Mouse (Mus musculus) gastrocnemius, adult 2 months (tissue): Measurements from ENCODE around the gene Rasgef1b. TPM values are rescaled to one million over a fixed set of nuclear protein-coding genes. Genes with fewer than 3 reads are reported as not detected.

Source experiments
- DNase-seq: peaks from one replicate; pipeline ENCODE4 v3.0.0; 2022
- H3K27ac ChIP-seq: fragments of 200-600 bp; 2 replicates; pipeline ENCODE4 v1.8.1; 2022; ENCODE audit warnings: mild to moderate bottlenecking
- H3K4me3 ChIP-seq: fragments of 200-600 bp; 2 replicates; pipeline ENCODE4 v1.8.1; 2022; ENCODE audit warnings: mild to moderate bottlenecking, moderate library complexity
- CTCF ChIP-seq: fragments of 200-600 bp; IDR thresholded peaks from 2 replicates; pipeline ENCODE4 v1.8.1; 2022; ENCODE audit warnings: antibody characterized with exemption, mild to moderate bottlenecking, moderate library complexity
- intact Hi-C: fragments of 180-260 bp; cut with DNase I; formaldehyde crosslinking; loops from one replicate; pipeline ENCODE4 v1.15.1; 2025
- total RNA-seq, 2 experiments: library from RNA; stranded (reverse); gene quantifications; 2 replicates each; pipeline ENCODE4 v1.2.3; 2021

Gene Rasgef1b
- total RNA-seq, 2 experiments from 2014 or later = 0.26 to 0.47 TPM

DNA sequence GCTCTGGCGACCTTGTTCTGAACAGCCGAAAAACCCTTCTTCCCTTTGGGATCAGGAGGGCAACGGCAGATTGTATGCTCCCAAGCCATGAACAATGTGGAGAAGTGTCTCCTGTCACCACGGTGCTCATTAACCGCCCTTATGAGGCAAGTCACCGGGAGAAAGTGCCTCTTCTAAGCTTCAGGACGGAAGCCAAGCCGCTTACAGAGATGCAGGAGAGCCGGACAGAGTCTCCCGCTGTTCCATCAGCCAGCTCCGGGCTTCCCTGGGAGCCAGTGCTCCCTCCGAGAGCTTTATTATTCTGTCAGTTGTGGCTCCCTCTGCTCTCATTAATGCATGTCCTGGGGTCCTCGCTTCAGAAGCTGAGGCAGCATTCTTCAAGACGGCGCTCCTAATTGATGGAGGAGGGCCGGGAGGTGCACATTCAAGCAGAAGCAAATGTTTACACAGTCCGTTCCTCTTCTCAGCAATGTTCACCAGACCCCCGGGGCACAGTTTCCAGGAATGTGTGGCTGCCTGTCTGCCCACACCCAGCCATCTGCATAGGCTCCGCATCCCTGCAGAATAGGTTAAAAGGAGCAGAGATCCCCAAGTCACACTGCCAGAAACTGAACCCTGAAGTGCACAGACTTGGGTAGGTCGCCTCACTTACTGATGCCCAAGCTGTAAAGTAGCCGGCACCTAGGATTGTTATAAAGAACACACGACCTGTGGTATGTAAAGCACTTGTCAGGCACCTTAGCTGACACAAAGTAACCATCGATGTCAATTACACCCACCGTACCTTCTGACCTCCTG, 115.3 kb downstream of the Rasgef1b start:
- TF ChIP-seq CTCF = no peak
- DNase-seq = no peak
- intact Hi-C loops = no loop called here
- Histone ChIP-seq H3K27ac (no peak overlapping the region), H3K4me3 (no peak overlapping the region)

DNA sequence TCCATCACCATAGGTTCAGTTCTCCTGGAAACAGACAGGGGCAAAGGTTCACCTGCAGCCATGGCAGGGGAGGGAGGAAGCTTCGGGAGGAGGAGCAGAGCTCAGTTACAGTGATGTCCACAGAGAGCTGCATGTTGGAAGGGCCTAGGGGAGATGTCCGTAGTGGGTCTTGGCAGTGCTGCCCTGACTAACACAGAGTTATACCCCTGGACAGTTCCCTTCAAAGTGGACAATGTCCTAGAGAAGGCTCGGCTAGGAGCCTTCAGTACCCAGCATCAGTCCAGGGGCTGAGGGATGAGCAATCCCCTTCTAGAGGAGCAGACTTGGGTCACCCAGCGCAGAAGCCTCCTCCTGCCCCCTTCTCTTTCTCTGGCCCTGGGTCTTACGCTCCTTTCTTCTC, 121.3 kb downstream of the Rasgef1b start:
- DNase-seq = no peak
- Histone ChIP-seq H3K27ac (no peak overlapping the region), H3K4me3 (no peak overlapping the region)
- no peak for TF ChIP-seq CTCF
- intact Hi-C loops = no loop called here

- no peak overlapping the region for H3K4me3 ChIP-seq
- intact Hi-C loops = no loop called here
- no peak for TF ChIP-seq CTCF
Measured at GRCm38 (mm10) chr5:99606164-99606858, 122.6 kb downstream of the Rasgef1b start.

GRCm38 (mm10) chr5:99602244-99603023, 126.4 kb downstream of the Rasgef1b start:
- TF ChIP-seq CTCF = no peak
- no peak overlapping the region for H3K27ac ChIP-seq

More at GRCm38 (mm10) chr5:99606164-99606858, 122.6 kb downstream of the Rasgef1b start:
- no peak for DNase-seq
- H3K27ac ChIP-seq = no peak overlapping the region

GRCm38 (mm10) chr5:99599376-99599775, 129.5 kb downstream of the Rasgef1b start:
- H3K4me3 ChIP-seq = no peak overlapping the region
- no peak for TF ChIP-seq CTCF
- H3K27ac ChIP-seq = no peak overlapping the region
- DNase-seq = no peak
- intact Hi-C loops = no loop called here

More at GRCm38 (mm10) chr5:99602244-99603023, 126.4 kb downstream of the Rasgef1b start:
- H3K4me3 ChIP-seq = no peak overlapping the region
- intact Hi-C loops = no loop called here
- no peak for DNase-seq

- H3K27ac ChIP-seq = no peak overlapping the region
- no peak for TF ChIP-seq CTCF
- intact Hi-C loops = no loop called here
- no peak for DNase-seq
- H3K4me3 ChIP-seq = no peak overlapping the region
Measured at GRCm38 (mm10) chr5:99598470-99599110, 130.3 kb downstream of the Rasgef1b start.

GRCm38 (mm10) chr5:99597701-99598100, 131.2 kb downstream of the Rasgef1b start:
- no peak overlapping the region for H3K27ac ChIP-seq
- DNase-seq = no peak
- H3K4me3 ChIP-seq = no peak overlapping the region
- intact Hi-C loops = no loop called here
- no peak for TF ChIP-seq CTCF

DNA sequence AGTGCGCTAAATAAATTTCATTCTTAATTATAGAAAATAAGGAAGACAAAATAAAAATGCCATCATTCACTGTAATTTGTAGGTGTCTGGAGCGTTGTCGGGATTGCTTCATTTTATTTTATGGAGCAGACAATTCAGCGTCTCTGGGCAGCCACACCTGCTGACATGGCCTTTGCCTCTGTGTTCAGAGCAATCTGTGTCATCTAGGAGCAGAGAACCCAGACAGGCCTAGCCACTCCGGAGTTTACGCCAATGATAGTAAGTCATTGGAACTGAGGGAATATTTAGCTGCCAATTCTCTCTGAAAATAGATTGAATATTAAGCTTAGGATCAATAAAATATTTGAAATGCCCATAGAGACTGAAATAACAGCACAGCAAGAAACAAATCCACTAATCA, 137.5 kb downstream of the Rasgef1b start:
- no peak overlapping the region for H3K4me3 ChIP-seq

DNA sequence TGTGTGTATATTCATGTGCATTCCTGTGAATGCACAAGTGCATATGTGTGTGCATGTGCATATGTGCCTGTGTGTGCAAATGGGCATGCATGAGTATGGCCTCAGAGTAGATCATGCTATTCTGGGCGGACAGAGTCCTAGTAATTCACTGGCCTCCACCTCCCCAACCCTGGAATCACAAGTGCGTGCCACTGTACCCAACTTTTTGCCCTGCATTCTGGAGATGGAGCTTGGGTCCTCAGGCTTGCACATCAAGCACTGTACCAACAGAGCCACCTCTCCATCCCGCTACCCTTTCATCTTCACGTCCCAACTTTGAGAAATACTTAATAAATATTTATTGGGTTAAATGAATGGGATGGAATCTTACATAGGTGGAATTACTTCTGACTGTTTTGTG, 138.3 kb downstream of the Rasgef1b start:
- no peak overlapping the region for H3K4me3 ChIP-seq
- H3K27ac ChIP-seq = no peak overlapping the region
- no peak for DNase-seq
- TF ChIP-seq CTCF = no peak
- intact Hi-C loops = no loop called here

More for the DNA sequence above, 137.5 kb downstream of the Rasgef1b start:
- no peak overlapping the region for H3K27ac ChIP-seq
- DNase-seq = no peak
- no peak for TF ChIP-seq CTCF
- intact Hi-C loops = no loop called here

GRCm38 (mm10) chr5:99587994-99588393, 140.9 kb downstream of the Rasgef1b start:
- Histone ChIP-seq H3K4me3 (no peak overlapping the region), H3K27ac (no peak overlapping the region)
- no peak for DNase-seq
- intact Hi-C loops = no loop called here
- TF ChIP-seq CTCF = no peak

DNA sequence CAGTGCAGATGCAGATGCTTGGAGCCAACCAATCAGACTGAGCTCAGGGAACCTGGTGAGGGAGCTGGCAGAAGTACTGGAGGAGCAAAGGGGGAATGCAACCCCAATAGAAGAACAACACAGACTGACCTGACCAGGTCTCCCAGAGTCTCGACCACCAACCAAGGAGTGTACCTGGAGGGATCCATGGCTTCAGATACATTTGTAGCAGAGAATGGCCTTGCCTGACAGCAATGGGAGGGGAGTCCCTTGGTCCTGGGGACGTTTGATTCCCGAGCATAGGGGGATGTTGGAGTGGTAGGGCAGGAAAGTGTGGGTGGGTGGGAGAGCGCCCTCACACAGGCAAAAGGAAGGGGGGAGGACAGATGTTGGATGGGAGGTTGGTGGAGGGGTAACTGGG, 141.3 kb downstream of the Rasgef1b start:
- intact Hi-C loops = no loop called here
- no peak for DNase-seq

GRCm38 (mm10) chr5:99586287-99586686, 142.6 kb downstream of the Rasgef1b start:
- no peak for TF ChIP-seq CTCF
- intact Hi-C loops = no loop called here

More for the DNA sequence above, 141.3 kb downstream of the Rasgef1b start:
- Histone ChIP-seq H3K27ac (no peak overlapping the region), H3K4me3 (no peak overlapping the region)
- TF ChIP-seq CTCF = no peak

More at GRCm38 (mm10) chr5:99586287-99586686, 142.6 kb downstream of the Rasgef1b start:
- Histone ChIP-seq H3K4me3 (no peak overlapping the region), H3K27ac (no peak overlapping the region)
- no peak for DNase-seq
